Mouse (Mus musculus): ENCODE results near the gene Hat1. TPM values are rescaled to one million over a fixed set of nuclear protein-coding genes. Genes with fewer than 3 reads are reported as not detected.
A peak's percentile ranks its signal among the peaks of the same experiment; 100 is the strongest.

Hat1 gene
- polyA plus RNA-seq, 1 experiment from 2014 or later, result 205 TPM

GRCm38 (mm10) chr2:71471094-71471493 lies 82.3 kb downstream of the Hat1 start:
- Histone ChIP-seq H3K36me3 (replicated peaks; ENCODE audit: control insufficient read depth, insufficient read depth, low read depth, low read length) (no peaks in the 10 kb centered on the region), H3K9me3 (replicated peaks; ENCODE audit: control insufficient read depth, low read length) (no peaks in the 10 kb centered on the region), H3K27me3 (ENCODE audit: control insufficient read depth, insufficient read depth, low read length) (no peaks in the 10 kb centered on the region), H3K4me1 (ENCODE audit: control insufficient read depth, insufficient read depth, low read length) (peaks cover 11% of the 10 kb centered on the region), H3K9ac (replicated peaks; ENCODE audit: low read length) (no peak overlapping the region), H3K4me3 (ENCODE audit: low read depth, low read length) (no peak overlapping the region), H3K27ac (replicated peaks; ENCODE audit: low read depth, low read length) (no peak overlapping the region), H3K4me2 (ENCODE audit: low read depth, low read length) (no peak overlapping the region)
- no peak for DNase-seq (ENCODE audit: low spot score)
- ATAC-seq (replicated peaks; ENCODE audit: insufficient number of reproducible peaks, low FRiP score, low TSS enrichment, low read depth), result no peak
- 86% methylated on average over 6 of the region's 6 CpGs for WGBS

GRCm38 (mm10) chr2:71473830-71474229 lies 85.1 kb downstream of the Hat1 start:
- Histone ChIP-seq H3K27ac (replicated peaks; ENCODE audit: low read depth, low read length) (peak overlapping the region; percentile 52), H3K4me2 (ENCODE audit: low read depth, low read length) (no peak overlapping the region), H3K4me1 (ENCODE audit: control insufficient read depth, insufficient read depth, low read length) (peaks cover 11% of the 10 kb centered on the region), H3K9me3 (replicated peaks; ENCODE audit: control insufficient read depth, low read length) (no peaks in the 10 kb centered on the region), H3K36me3 (replicated peaks; ENCODE audit: control insufficient read depth, insufficient read depth, low read depth, low read length) (no peaks in the 10 kb centered on the region), H3K4me3 (ENCODE audit: low read depth, low read length) (no peak overlapping the region), H3K9ac (replicated peaks; ENCODE audit: low read length) (no peak overlapping the region), H3K27me3 (ENCODE audit: control insufficient read depth, insufficient read depth, low read length) (no peaks in the 10 kb centered on the region)
- ATAC-seq (replicated peaks; ENCODE audit: insufficient number of reproducible peaks, low FRiP score, low TSS enrichment, low read depth) (no peak), DNase-seq (ENCODE audit: low spot score) (no peak)
- 27% methylated on average over 7 of the region's 7 CpGs for WGBS

- DNase-seq (ENCODE audit: low spot score) (peak; percentile 73), ATAC-seq (replicated peaks; ENCODE audit: insufficient number of reproducible peaks, low FRiP score, low TSS enrichment, low read depth) (no peak)
- WGBS, result 23% methylated on average over 7 of the region's 7 CpGs
- no peaks in the 10 kb centered on the region for H3K9me3 ChIP-seq (replicated peaks; ENCODE audit: control insufficient read depth, low read length)
- no peaks in the 10 kb centered on the region for H3K36me3 ChIP-seq (replicated peaks; ENCODE audit: control insufficient read depth, insufficient read depth, low read depth, low read length)
- H3K4me1 ChIP-seq (ENCODE audit: control insufficient read depth, insufficient read depth, low read length), result peaks cover 11% of the 10 kb centered on the region
- no peak overlapping the region for H3K9ac ChIP-seq (replicated peaks; ENCODE audit: low read length)
- no peak overlapping the region; the same call in 1 of the 2 replicates for H3K27ac ChIP-seq (replicated peaks; ENCODE audit: low read depth, low read length)
- H3K4me2 ChIP-seq (ENCODE audit: low read depth, low read length), result 0 out of 2 replicates have a peak overlapping the region, but pooled peaks have one; percentile 16
- no peaks in the 10 kb centered on the region for H3K27me3 ChIP-seq (ENCODE audit: control insufficient read depth, insufficient read depth, low read length)
- H3K4me3 ChIP-seq (ENCODE audit: low read depth, low read length), result no peak overlapping the region
Observed at GRCm38 (mm10) chr2:71474345-71474744, 85.6 kb downstream of the Hat1 start.

GRCm38 (mm10) chr2:71475311-71475710 lies 86.6 kb downstream of the Hat1 start:
- Histone ChIP-seq H3K4me2 (ENCODE audit: low read depth, low read length) (no peak overlapping the region), H3K27ac (replicated peaks; ENCODE audit: low read depth, low read length) (peak overlapping the region; percentile 73)
- no peak for ATAC-seq (replicated peaks; ENCODE audit: insufficient number of reproducible peaks, low FRiP score, low TSS enrichment, low read depth)

GRCm38 (mm10) chr2:71475760-71476159 lies 87.0 kb downstream of the Hat1 start:
- no peak overlapping the region for H3K4me2 ChIP-seq (ENCODE audit: low read depth, low read length)
- no peaks in the 10 kb centered on the region for H3K36me3 ChIP-seq (replicated peaks; ENCODE audit: control insufficient read depth, insufficient read depth, low read depth, low read length)
- no peak overlapping the region for H3K4me3 ChIP-seq (ENCODE audit: low read depth, low read length)
- H3K27ac ChIP-seq (replicated peaks; ENCODE audit: low read depth, low read length), result peak overlapping the region; percentile 73; the same call in 1 of the 2 replicates
- ATAC-seq (replicated peaks; ENCODE audit: insufficient number of reproducible peaks, low FRiP score, low TSS enrichment, low read depth) (no peak), DNase-seq (ENCODE audit: low spot score) (no peak)
- peaks cover 14% of the 10 kb centered on the region for H3K4me1 ChIP-seq (ENCODE audit: control insufficient read depth, insufficient read depth, low read length)
- WGBS, result 56% methylated on average over 4 of the region's 4 CpGs
- no peaks in the 10 kb centered on the region for H3K27me3 ChIP-seq (ENCODE audit: control insufficient read depth, insufficient read depth, low read length)
- H3K9me3 ChIP-seq (replicated peaks; ENCODE audit: control insufficient read depth, low read length), result no peaks in the 10 kb centered on the region
- no peak overlapping the region; the same call in 1 of the 2 replicates for H3K9ac ChIP-seq (replicated peaks; ENCODE audit: low read length)

More at GRCm38 (mm10) chr2:71475311-71475710, 86.6 kb downstream of the Hat1 start:
- no peaks in the 10 kb centered on the region for H3K9me3 ChIP-seq (replicated peaks; ENCODE audit: control insufficient read depth, low read length)
- H3K9ac ChIP-seq (replicated peaks; ENCODE audit: low read length), result peak overlapping the region; percentile 15
- H3K4me3 ChIP-seq (ENCODE audit: low read depth, low read length), result no peak overlapping the region
- WGBS, result 42% methylated on average over 10 of the region's 10 CpGs
- DNase-seq (ENCODE audit: low spot score), result no peak
- peaks cover 14% of the 10 kb centered on the region for H3K4me1 ChIP-seq (ENCODE audit: control insufficient read depth, insufficient read depth, low read length)
- no peaks in the 10 kb centered on the region for H3K27me3 ChIP-seq (ENCODE audit: control insufficient read depth, insufficient read depth, low read length)
- no peaks in the 10 kb centered on the region for H3K36me3 ChIP-seq (replicated peaks; ENCODE audit: control insufficient read depth, insufficient read depth, low read depth, low read length)

- DNase-seq (ENCODE audit: low spot score), result no peak
Observed at GRCm38 (mm10) chr2:71477787-71478186, 89.0 kb downstream of the Hat1 start.

GRCm38 (mm10) chr2:71479917-71480316 lies 91.2 kb downstream of the Hat1 start:
- no peak overlapping the region for H3K9ac ChIP-seq (replicated peaks; ENCODE audit: low read length)
- no peaks in the 10 kb centered on the region for H3K27me3 ChIP-seq (ENCODE audit: control insufficient read depth, insufficient read depth, low read length)
- H3K9me3 ChIP-seq (replicated peaks; ENCODE audit: control insufficient read depth, low read length), result no peaks in the 10 kb centered on the region
- 0 out of 2 replicates have a peak overlapping the region, but pooled peaks have one; percentile 21 for H3K4me2 ChIP-seq (ENCODE audit: low read depth, low read length)
- DNase-seq (ENCODE audit: low spot score), result peak; percentile 65
- no peaks in the 10 kb centered on the region for H3K36me3 ChIP-seq (replicated peaks; ENCODE audit: control insufficient read depth, insufficient read depth, low read depth, low read length)
- 3% methylated on average over 7 of the region's 7 CpGs for WGBS
- H3K27ac ChIP-seq (replicated peaks; ENCODE audit: low read depth, low read length), result no peak overlapping the region
- H3K4me1 ChIP-seq (ENCODE audit: control insufficient read depth, insufficient read depth, low read length), result peaks cover 11% of the 10 kb centered on the region
- ATAC-seq (replicated peaks; ENCODE audit: insufficient number of reproducible peaks, low FRiP score, low TSS enrichment, low read depth), result peak; percentile 60; the same call in 1 of the 2 replicates
- no peak overlapping the region for H3K4me3 ChIP-seq (ENCODE audit: low read depth, low read length)

More at GRCm38 (mm10) chr2:71477787-71478186, 89.0 kb downstream of the Hat1 start:
- no peak overlapping the region for H3K9ac ChIP-seq (replicated peaks; ENCODE audit: low read length)
- H3K27ac ChIP-seq (replicated peaks; ENCODE audit: low read depth, low read length), result no peak overlapping the region
- no peak overlapping the region for H3K4me3 ChIP-seq (ENCODE audit: low read depth, low read length)
- H3K4me2 ChIP-seq (ENCODE audit: low read depth, low read length), result no peak overlapping the region
- no peaks in the 10 kb centered on the region for H3K27me3 ChIP-seq (ENCODE audit: control insufficient read depth, insufficient read depth, low read length)
- no peaks in the 10 kb centered on the region for H3K36me3 ChIP-seq (replicated peaks; ENCODE audit: control insufficient read depth, insufficient read depth, low read depth, low read length)
- H3K9me3 ChIP-seq (replicated peaks; ENCODE audit: control insufficient read depth, low read length), result no peaks in the 10 kb centered on the region
- peaks cover 14% of the 10 kb centered on the region for H3K4me1 ChIP-seq (ENCODE audit: control insufficient read depth, insufficient read depth, low read length)
- ATAC-seq (replicated peaks; ENCODE audit: insufficient number of reproducible peaks, low FRiP score, low TSS enrichment, low read depth), result no peak

GRCm38 (mm10) chr2:71481825-71482224 lies 93.1 kb downstream of the Hat1 start:
- H3K27ac ChIP-seq (replicated peaks; ENCODE audit: low read depth, low read length), result no peak overlapping the region
- 77% methylated on average over 6 of the region's 6 CpGs for WGBS
- DNase-seq (ENCODE audit: low spot score) (no peak), ATAC-seq (replicated peaks; ENCODE audit: insufficient number of reproducible peaks, low FRiP score, low TSS enrichment, low read depth) (no peak)
- H3K4me2 ChIP-seq (ENCODE audit: low read depth, low read length), result no peak overlapping the region
- no peaks in the 10 kb centered on the region for H3K27me3 ChIP-seq (ENCODE audit: control insufficient read depth, insufficient read depth, low read length)
- H3K36me3 ChIP-seq (replicated peaks; ENCODE audit: control insufficient read depth, insufficient read depth, low read depth, low read length), result no peaks in the 10 kb centered on the region
- no peak overlapping the region for H3K4me3 ChIP-seq (ENCODE audit: low read depth, low read length)
- H3K4me1 ChIP-seq (ENCODE audit: control insufficient read depth, insufficient read depth, low read length), result peaks cover 5% of the 10 kb centered on the region
- H3K9ac ChIP-seq (replicated peaks; ENCODE audit: low read length), result no peak overlapping the region
- no peaks in the 10 kb centered on the region for H3K9me3 ChIP-seq (replicated peaks; ENCODE audit: control insufficient read depth, low read length)
